ENCODE assay signal across 19 mouse cellular contexts in genomic region chr13:97628608-97629007, GRCm38 (mm10).
DNase-seq lines count a peak whose midpoint lies in the region.
"Had no signal": no experiment of that assay in that cellular context is flagged by ENCODE, and none has a peak within 500 bp of the region (broad histone marks: within the 10 kb centered on the region; RNA-seq: fewer than 3 reads in every experiment).

No protein-coding gene starts in this region.

- peak; percentile 53 to 71 for DNase-seq in frontal cortex, adult 2 months (ENCODE audit: extremely low spot score in 1 of 2, low spot score in 1 of 2)
- no peak for DNase-seq in frontal cortex, postnatal 10 days (ENCODE audit: low spot score in 2 of 2)
- DNase-seq in left cerebral cortex, adult 18-20 months (ENCODE audit: low spot score in 2 of 2), result peak; percentile 48 to 55
- no peak for DNase-seq in left cerebral cortex, postnatal 10 days (ENCODE audit: extremely low spot score in 1 of 2, low spot score in 2 of 2)
- peak; percentile 67 for DNase-seq in right cerebral cortex, adult 18-20 months
- DNase-seq in right cerebral cortex, postnatal 10 days (ENCODE audit: low spot score in 2 of 2), result no peak
- peak; percentile 65 for DNase-seq in telencephalon, adult 2 months (ENCODE audit: low read depth, low spot score)
- DNase-seq in layer of hippocampus, adult 9-11 months, result no peak
- DNase-seq: adrenal gland, postnatal 10 days; adrenal gland, postnatal 36 days; B cell, adult 2 months; cerebellum, adult 11-12 months; cerebellum, adult 8-10 months; cerebellum, postnatal 10 days; cerebellum, postnatal 36 days; gastrocnemius, adult 2 months; gastrocnemius, postnatal 14 days; heart, adult 18-20 months; heart, postnatal 36 days had no signal

- intact Hi-C loops in left cerebral cortex, postnatal 10 days (cut with DNase I), result no loop called here

Comparison
In these comparisons a context has a peak if more than half of its experiments do, and no peak if none do; other contexts are left out.
1. DNase-seq: peak in frontal cortex, adult 2 months (2 of 2), left cerebral cortex, adult 18-20 months (2 of 2), right cerebral cortex, adult 18-20 months (single experiment) and telencephalon, adult 2 months (single experiment); none in frontal cortex, postnatal 10 days (0 of 2), left cerebral cortex, postnatal 10 days (0 of 2), right cerebral cortex, postnatal 10 days (0 of 2) and layer of hippocampus, adult 9-11 months (single experiment).